Mouse (Mus musculus) bone marrow macrophage, adult 2 months (primary cell): ENCODE measurements around the gene Cdkn1c. TPM values are rescaled to one million over a fixed set of nuclear protein-coding genes. Genes with fewer than 3 reads are reported as not detected.

Experiments used
- H3K27ac ChIP-seq: 2 replicates; pipeline ENCODE4 v1.5.1; 2012; ENCODE audit warnings: low read depth, low read length; ENCODE audit not compliant: insufficient read depth
- H3K4me1 ChIP-seq: 2 replicates; pipeline ENCODE4 v1.6.1; 2012; ENCODE audit warnings: low read length; ENCODE audit not compliant: control insufficient read depth, insufficient read depth
- H3K4me3 ChIP-seq: 2 replicates; pipeline ENCODE4 v1.5.1; 2012; ENCODE audit warnings: mild to moderate bottlenecking, low read length, moderate library complexity; ENCODE audit not compliant: insufficient read depth
- CTCF ChIP-seq: IDR thresholded peaks from 2 replicates; pipeline ENCODE4 v1.5.1; 2012; ENCODE audit warnings: low read depth, mild to moderate bottlenecking, low read length, moderate library complexity
- POLR2A ChIP-seq: IDR thresholded peaks from 2 replicates; pipeline ENCODE4 v1.6.1; 2012; ENCODE audit warnings: mild to moderate bottlenecking, low read depth, low read length, borderline replicate concordance
- polyA plus RNA-seq: library from polyadenylated mRNA; stranded (reverse); fragments of >200 nt; gene quantifications from 2 replicates; pipeline ENCODE4 v1.2.4, GENCODE M21; 2012; ENCODE audit not compliant: missing spikeins, insufficient read depth, insufficient read length

The Cdkn1c gene
- polyA plus RNA-seq, 1 experiment: 8.5 TPM

GRCm38 (mm10) chr7:143438965-143439364 is 21.9 kb downstream of the Cdkn1c start:
- TF ChIP-seq POLR2A (no peak), CTCF (no peak)
- Histone ChIP-seq H3K27ac (no peak overlapping the region), H3K4me3 (no peak overlapping the region)

GRCm38 (mm10) chr7:143437894-143438581 is 22.8 kb downstream of the Cdkn1c start:
- Histone ChIP-seq H3K4me1 (no peaks in the 10 kb centered on the region), H3K27ac (no peak overlapping the region), H3K4me3 (no peak overlapping the region)
- no peak for TF ChIP-seq POLR2A
- TF ChIP-seq CTCF: no peak

More at GRCm38 (mm10) chr7:143438965-143439364, 21.9 kb downstream of the Cdkn1c start:
- H3K4me1 ChIP-seq: no peaks in the 10 kb centered on the region

DNA sequence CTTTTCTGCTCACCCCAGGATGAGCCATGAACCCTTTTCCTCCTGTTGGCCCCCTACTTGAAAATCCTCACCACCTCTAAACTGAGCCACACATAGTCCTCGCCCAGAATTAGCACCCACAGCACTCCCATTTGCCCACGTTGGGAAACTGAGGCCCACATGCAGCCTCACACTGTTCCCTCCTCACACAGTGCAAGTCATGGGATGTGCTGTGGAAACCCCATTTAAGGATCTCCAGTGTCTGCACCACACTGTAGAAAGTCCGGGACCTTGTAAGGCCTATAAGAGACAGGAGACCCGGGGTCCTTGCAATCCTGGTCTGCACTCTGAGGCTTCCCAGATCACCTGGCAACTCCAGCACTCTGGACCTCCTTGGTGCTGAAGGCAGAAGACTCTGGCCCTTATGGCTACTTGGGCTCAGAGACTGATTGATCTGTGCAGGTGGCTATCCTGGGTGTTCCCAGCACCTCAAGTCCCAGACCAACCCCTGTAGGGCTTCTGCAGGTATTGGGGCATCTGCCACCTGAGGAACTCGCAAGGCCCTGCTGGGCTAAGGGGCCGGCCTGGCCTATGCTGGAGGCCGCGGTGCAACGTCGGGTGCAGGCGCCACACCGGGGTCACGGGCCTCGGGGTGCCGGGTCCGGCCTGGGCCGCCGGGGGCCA is 23.5 kb downstream of the Cdkn1c start:
- no peaks in the 10 kb centered on the region for H3K4me1 ChIP-seq
- H3K27ac ChIP-seq: no peak overlapping the region
- no peak for TF ChIP-seq CTCF
- TF ChIP-seq POLR2A: no peak
- H3K4me3 ChIP-seq: no peak overlapping the region

DNA sequence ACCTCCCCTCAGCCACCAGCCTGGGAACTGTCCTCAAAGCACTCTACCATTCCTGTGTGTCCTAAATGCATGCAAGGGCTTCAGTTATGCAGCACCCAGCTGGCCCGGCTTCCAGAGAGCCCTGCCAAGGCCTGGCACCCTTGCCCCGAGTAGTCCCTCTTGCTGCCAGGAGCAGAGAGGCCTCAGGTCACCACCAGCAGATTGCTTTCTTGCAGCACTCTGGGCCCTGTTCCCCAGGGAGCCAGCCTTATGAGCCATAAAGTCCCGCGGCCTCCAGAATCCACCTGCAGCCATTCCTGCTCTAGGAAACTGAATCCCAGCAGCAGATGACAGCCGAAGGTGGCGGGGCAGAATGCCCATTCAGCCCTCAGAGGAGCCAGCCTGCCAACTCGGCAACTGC is 27.5 kb downstream of the Cdkn1c start:
- TF ChIP-seq CTCF (no peak), POLR2A (no peak)
- Histone ChIP-seq H3K27ac (no peak overlapping the region), H3K4me3 (no peak overlapping the region), H3K4me1 (no peaks in the 10 kb centered on the region)

GRCm38 (mm10) chr7:143432631-143433030 is 28.2 kb downstream of the Cdkn1c start:
- Histone ChIP-seq H3K4me1 (no peaks in the 10 kb centered on the region), H3K27ac (no peak overlapping the region), H3K4me3 (no peak overlapping the region)
- TF ChIP-seq POLR2A (no peak), CTCF (no peak)

DNA sequence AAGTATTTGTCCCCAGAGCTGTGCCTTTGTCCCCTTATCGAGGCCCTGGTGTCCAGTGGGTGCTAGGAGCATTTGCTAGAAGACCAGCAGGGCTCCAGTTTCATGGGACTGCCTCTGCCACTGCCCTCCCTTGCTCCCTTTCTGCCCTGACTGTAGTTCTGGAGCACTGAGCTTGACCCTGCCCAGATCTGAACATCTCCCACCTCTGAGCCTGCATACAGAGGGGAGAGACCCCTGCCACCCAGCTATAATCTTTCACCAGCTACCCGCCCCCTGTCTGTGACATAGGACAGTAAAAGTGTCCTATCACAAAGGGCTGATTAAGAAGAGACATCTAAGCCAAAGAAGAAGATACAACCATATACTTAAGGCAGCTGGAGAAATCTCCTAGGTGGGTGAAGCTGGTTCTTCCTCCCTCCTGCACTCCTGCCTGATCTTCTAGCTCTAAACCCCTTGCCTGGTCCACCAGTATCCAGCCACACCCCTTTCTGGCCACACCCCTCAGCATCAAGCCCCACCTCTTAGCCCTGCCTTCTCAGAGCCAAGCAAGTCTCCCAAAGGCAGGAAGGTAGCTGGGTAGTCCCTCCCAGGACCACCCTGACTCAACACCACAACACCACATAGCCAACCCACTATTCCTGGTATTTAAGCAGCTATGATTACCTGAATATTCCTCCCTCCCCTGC is 31.9 kb downstream of the Cdkn1c start:
- no peak overlapping the region for H3K27ac ChIP-seq
- no peak for TF ChIP-seq POLR2A
- no peak for TF ChIP-seq CTCF
- no peak overlapping the region for H3K4me3 ChIP-seq
- H3K4me1 ChIP-seq: no peaks in the 10 kb centered on the region

GRCm38 (mm10) chr7:143428142-143428813 is 32.6 kb downstream of the Cdkn1c start:
- H3K4me3 ChIP-seq: no peak overlapping the region
- no peak overlapping the region for H3K27ac ChIP-seq
- TF ChIP-seq CTCF: no peak
- no peak for TF ChIP-seq POLR2A
- no peaks in the 10 kb centered on the region for H3K4me1 ChIP-seq

- H3K4me3 ChIP-seq: no peak overlapping the region
- no peak overlapping the region for H3K27ac ChIP-seq
- no peaks in the 10 kb centered on the region for H3K4me1 ChIP-seq
- no peak for TF ChIP-seq CTCF
- TF ChIP-seq POLR2A: no peak
Measured at GRCm38 (mm10) chr7:143419585-143420160, 41.2 kb downstream of the Cdkn1c start.

DNA sequence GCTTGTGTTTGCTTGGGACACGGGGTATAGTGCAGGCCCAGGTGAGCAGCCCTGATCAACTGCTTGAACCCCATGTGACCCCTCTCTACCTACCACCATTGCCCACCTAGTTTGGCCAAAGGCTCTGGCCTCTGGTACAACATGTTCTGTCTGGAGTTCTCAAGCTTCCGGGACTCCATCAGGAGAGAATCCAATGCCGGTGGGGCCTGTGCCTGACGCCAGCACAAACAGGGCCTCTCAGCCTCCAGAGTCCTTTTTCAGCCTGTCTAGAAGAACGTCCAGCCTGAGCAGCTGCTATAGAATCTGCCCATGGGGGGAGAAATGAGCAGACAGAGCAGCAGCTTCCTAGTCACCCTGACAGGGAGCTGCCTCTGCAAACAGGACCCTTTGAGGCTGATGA is 43.0 kb downstream of the Cdkn1c start:
- no peak overlapping the region for H3K4me3 ChIP-seq
- no peak for TF ChIP-seq POLR2A
- no peak for TF ChIP-seq CTCF
- H3K27ac ChIP-seq: no peak overlapping the region
- H3K4me1 ChIP-seq: 0 out of 2 replicates have a peak, but pooled peaks cover 2% of the 10 kb centered on the region
